Mouse (Mus musculus): ENCODE measurements around the gene Gfpt2. TPM values are rescaled to one million over a fixed set of nuclear protein-coding genes. Genes with fewer than 3 reads are reported as not detected.

Gene Gfpt2
- polyA plus RNA-seq, 1 experiment: not detected

DNA sequence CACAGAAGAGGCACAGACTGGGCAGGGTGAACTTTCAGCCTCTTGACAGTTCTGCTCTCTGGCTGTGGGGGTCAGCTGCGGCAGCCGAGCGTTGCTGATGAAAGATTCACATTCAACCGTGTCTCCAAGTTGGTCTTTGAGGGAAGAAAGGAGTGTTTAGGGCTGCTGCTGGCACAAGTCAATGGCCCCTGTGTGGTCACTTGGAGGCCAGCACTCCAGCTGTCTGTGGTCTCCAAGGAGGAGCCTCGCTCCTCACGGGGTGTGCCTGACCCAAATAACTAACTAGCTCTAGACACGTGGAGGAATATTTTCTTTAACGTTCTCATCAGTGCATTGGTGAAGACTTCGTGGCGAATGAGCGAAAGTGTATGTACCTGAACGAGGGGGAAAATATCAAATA, 38.0 kb downstream of the Gfpt2 start:
- H3K4me1 ChIP-seq (ENCODE audit: control insufficient read depth, insufficient read depth, low read length): peaks cover 4% of the 10 kb centered on the region; the same call in 1 of the 2 replicates
- TF ChIP-seq POLR2A (IDR thresholded peaks at IDR 0.05; ENCODE audit: borderline replicate concordance, low read depth, low read length) (no peak), CTCF (IDR thresholded peaks at IDR 0.05; ENCODE audit: low read depth, low read length) (no peak)
- no peak overlapping the region for H3K4me3 ChIP-seq (ENCODE audit: insufficient read depth, low read length)
- no peak overlapping the region for H3K27ac ChIP-seq (ENCODE audit: insufficient read depth, low read depth, low read length)

DNA sequence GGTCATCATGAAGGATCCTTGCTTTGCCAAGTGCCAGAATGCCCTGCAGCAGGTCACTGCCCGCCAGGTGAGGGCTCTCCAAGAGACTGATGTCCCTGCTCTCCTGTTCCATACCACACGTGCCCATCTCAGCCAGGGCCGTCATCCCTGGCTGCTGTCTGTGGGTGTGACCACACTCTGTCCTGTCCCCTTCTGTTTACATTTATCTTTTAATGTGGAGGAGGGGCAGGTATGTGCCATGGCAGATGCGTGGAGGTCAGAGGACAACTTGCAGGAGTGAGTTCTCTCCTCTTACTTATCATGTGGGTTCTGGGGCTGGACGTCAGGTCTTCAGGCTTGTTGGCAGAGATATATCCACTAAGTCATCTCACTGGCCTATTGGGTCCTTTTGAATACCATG, 39.0 kb downstream of the Gfpt2 start:
- Histone ChIP-seq H3K4me1 (ENCODE audit: control insufficient read depth, insufficient read depth, low read length) (peaks cover 4% of the 10 kb centered on the region; the same call in 1 of the 2 replicates), H3K27ac (ENCODE audit: insufficient read depth, low read depth, low read length) (no peak overlapping the region), H3K4me3 (ENCODE audit: insufficient read depth, low read length) (no peak overlapping the region)
- TF ChIP-seq POLR2A (IDR thresholded peaks at IDR 0.05; ENCODE audit: borderline replicate concordance, low read depth, low read length): no peak
- TF ChIP-seq CTCF (IDR thresholded peaks at IDR 0.05; ENCODE audit: low read depth, low read length): no peak

DNA sequence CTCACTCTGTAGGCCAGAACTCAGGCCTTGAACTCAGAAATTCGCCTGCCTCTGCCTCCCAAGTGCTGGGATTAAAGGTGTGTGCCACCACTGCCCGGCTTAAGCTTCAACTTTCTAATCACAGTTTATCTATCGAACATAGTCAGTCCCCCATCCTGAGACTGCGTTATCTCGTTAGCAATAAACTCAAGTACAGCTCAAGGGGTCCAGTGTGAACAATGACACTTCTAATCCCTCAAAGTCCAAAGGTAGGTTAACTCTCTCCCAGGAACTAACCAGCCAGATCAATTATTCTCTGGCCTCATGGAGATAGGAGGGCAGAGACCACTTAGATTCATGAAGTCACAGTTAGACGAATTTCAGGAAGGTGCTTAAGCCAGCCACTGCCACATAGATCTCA, 40.3 kb downstream of the Gfpt2 start:
- H3K27ac ChIP-seq (ENCODE audit: insufficient read depth, low read depth, low read length): no peak overlapping the region
- TF ChIP-seq POLR2A (IDR thresholded peaks at IDR 0.05; ENCODE audit: borderline replicate concordance, low read depth, low read length): no peak
- no peak for TF ChIP-seq CTCF (IDR thresholded peaks at IDR 0.05; ENCODE audit: low read depth, low read length)

DNA sequence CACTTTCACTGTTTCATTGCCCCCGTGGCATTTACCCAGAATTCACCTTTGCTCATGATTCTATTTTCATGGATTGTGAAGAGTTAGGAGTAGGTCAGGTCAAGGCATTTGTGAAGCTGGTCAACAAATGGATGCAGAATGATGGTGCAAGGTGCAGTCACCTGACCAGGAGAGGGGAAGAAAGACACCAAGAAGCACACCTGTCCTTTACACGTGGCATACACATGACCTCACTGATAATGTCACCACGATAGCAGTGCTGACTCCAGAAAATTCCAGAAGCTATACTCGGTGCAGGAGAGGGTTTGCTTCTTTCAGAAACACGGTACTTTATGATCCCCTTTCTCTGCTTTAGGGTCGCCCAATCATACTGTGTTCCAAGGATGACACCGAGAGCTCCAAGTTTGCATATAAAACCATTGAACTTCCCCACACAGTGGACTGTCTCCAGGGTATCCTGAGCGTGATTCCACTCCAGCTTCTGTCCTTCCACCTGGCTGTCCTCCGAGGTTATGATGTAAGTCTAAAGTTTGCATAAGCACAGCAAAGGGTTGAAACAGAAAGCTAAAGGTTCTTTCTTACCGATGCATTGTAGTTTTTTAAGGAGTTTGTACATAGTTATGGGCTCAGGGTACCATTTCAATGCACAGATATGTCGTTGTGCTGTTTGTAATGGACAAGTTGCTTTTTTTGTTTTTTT, 41.4 kb downstream of the Gfpt2 start:
- Histone ChIP-seq H3K4me1 (ENCODE audit: control insufficient read depth, insufficient read depth, low read length) (no peaks in the 10 kb centered on the region), H3K27ac (ENCODE audit: insufficient read depth, low read depth, low read length) (no peak overlapping the region), H3K4me3 (ENCODE audit: insufficient read depth, low read length) (no peak overlapping the region)
- TF ChIP-seq CTCF (IDR thresholded peaks at IDR 0.05; ENCODE audit: low read depth, low read length): no peak
- no peak for TF ChIP-seq POLR2A (IDR thresholded peaks at IDR 0.05; ENCODE audit: borderline replicate concordance, low read depth, low read length)

More for the DNA sequence above, 40.3 kb downstream of the Gfpt2 start:
- Histone ChIP-seq H3K4me1 (ENCODE audit: control insufficient read depth, insufficient read depth, low read length) (peaks cover 4% of the 10 kb centered on the region; the same call in 1 of the 2 replicates), H3K4me3 (ENCODE audit: insufficient read depth, low read length) (no peak overlapping the region)

DNA sequence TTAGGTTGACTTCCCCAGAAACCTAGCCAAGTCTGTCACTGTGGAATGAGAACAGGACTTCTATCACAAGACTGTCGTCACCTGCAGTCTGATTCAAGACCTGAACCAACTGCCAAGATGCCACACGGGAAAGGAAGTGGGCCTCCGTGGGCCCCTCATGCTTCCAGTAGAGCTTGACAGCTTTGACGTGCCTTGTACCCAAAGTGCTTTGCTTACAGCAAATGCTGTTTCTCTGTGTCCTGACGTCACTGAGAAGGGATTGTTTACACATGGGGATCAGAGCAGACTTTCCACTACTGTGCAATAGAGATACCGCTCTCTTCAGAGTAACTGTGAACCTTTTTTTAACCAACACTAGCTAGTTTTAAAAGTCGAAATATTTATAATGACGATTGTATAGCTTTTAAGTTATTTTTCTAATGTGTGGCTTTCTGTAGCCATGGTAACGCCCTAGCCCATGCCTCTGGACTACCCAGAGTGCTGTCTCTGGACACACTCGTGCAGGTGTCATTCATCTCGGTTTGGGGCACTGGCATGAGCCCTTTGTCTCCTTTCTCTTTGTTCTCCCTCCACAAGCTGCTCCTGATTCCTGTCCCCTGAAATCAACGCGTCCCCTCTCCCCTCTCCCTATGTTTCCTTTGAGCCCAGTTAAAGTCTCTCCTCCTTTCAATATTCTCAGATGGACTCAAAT, 43.9 kb downstream of the Gfpt2 start:
- H3K4me3 ChIP-seq (ENCODE audit: insufficient read depth, low read length): no peak overlapping the region
- peaks cover 2% of the 10 kb centered on the region; the same call in 1 of the 2 replicates for H3K4me1 ChIP-seq (ENCODE audit: control insufficient read depth, insufficient read depth, low read length)
- no peak overlapping the region for H3K27ac ChIP-seq (ENCODE audit: insufficient read depth, low read depth, low read length)
- TF ChIP-seq POLR2A (IDR thresholded peaks at IDR 0.05; ENCODE audit: borderline replicate concordance, low read depth, low read length) (no peak), CTCF (IDR thresholded peaks at IDR 0.05; ENCODE audit: low read depth, low read length) (no peak)

DNA sequence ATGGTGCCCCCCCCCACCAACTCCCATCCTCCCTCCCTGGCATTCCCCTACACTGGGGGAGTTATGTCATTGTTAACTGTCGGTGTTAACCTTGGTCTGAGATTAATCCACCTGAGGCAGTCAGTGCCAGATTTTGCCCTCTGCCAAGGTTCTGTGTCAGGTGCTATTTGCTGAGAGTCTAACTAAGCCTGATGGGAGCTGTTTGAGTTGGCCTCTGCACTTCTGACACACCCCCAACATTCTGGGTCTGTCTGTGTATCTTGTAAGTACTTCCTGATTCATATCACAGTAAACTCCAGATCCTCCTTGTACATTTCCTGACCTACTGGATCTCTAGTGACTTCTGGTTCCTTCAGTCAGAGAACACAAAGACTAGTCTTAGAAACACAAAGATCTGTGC, 46.7 kb downstream of the Gfpt2 start:
- Histone ChIP-seq H3K4me1 (ENCODE audit: control insufficient read depth, insufficient read depth, low read length) (peaks cover 6% of the 10 kb centered on the region), H3K27ac (ENCODE audit: insufficient read depth, low read depth, low read length) (no peak overlapping the region), H3K4me3 (ENCODE audit: insufficient read depth, low read length) (no peak overlapping the region)
- TF ChIP-seq CTCF (IDR thresholded peaks at IDR 0.05; ENCODE audit: low read depth, low read length): no peak
- no peak for TF ChIP-seq POLR2A (IDR thresholded peaks at IDR 0.05; ENCODE audit: borderline replicate concordance, low read depth, low read length)

DNA sequence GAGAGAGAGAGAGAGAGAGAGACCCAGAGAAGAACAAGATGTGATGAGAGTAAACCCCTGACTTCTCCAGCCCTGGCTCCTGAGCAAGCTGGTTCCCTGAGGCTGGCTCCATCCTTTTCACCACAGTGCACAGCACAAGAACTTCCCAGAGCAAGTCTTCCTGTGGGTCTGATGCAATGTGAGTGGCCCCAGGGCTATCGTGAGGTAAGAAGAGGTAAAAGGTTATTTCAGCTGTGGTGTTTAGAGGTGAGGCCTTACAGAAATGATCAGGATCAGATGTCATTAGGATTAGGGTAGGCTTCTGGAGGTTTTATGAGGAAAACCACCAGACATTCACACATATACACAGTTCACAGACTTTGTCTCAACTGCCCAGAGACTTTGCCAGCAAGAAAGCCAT, 47.9 kb downstream of the Gfpt2 start:
- Histone ChIP-seq H3K27ac (ENCODE audit: insufficient read depth, low read depth, low read length) (no peak overlapping the region), H3K4me1 (ENCODE audit: control insufficient read depth, insufficient read depth, low read length) (peaks cover 10% of the 10 kb centered on the region)

DNA sequence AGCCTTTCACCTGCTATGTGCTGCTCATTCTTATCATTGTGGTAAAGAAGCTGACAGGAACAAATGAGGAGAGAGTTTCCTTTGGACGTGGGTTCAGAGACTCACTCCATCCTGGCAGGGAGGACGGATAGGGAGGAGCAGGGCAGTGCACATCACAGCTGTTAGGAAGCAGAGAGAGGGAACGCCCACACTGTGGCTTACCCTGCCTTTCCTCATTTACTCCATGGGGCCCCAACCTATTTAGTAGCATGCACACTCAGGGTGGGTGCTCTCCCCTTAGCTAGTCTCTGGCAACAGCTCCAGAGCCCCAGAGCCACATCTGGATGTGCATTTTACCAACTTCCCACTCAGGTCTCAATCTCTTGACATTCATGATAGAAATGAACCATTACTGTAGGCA, 48.7 kb downstream of the Gfpt2 start:
- TF ChIP-seq CTCF (IDR thresholded peaks at IDR 0.05; ENCODE audit: low read depth, low read length) (no peak), POLR2A (IDR thresholded peaks at IDR 0.05; ENCODE audit: borderline replicate concordance, low read depth, low read length) (no peak)
- no peak overlapping the region for H3K27ac ChIP-seq (ENCODE audit: insufficient read depth, low read depth, low read length)
- H3K4me3 ChIP-seq (ENCODE audit: insufficient read depth, low read length): no peak overlapping the region
- H3K4me1 ChIP-seq (ENCODE audit: control insufficient read depth, insufficient read depth, low read length): peaks cover 10% of the 10 kb centered on the region

More for the DNA sequence above, 47.9 kb downstream of the Gfpt2 start:
- TF ChIP-seq CTCF (IDR thresholded peaks at IDR 0.05; ENCODE audit: low read depth, low read length) (no peak), POLR2A (IDR thresholded peaks at IDR 0.05; ENCODE audit: borderline replicate concordance, low read depth, low read length) (no peak)
- no peak overlapping the region for H3K4me3 ChIP-seq (ENCODE audit: insufficient read depth, low read length)

DNA sequence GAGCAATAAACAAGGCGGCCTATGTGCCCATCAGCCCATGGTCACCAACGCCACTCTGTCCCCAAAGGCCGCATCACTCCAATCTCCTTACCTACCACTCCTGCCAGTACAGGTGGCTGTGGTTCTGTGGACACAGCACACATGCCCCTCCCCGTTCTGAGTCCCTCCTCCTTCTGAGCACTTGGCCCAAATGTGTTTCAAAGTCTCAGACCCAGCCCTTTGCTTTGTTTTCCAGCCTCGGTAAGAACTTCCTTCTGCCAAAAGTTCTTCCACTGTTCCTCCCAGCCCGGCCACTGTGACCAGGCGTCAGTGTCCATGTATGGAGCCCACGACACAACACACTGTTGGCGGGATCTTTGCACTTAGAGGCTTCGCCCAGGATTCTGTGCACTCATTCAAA, 50.3 kb downstream of the Gfpt2 start:
- Histone ChIP-seq H3K4me3 (ENCODE audit: insufficient read depth, low read length) (no peak overlapping the region), H3K4me1 (ENCODE audit: control insufficient read depth, insufficient read depth, low read length) (peaks cover 13% of the 10 kb centered on the region), H3K27ac (ENCODE audit: insufficient read depth, low read depth, low read length) (no peak overlapping the region)
- TF ChIP-seq POLR2A (IDR thresholded peaks at IDR 0.05; ENCODE audit: borderline replicate concordance, low read depth, low read length) (no peak), CTCF (IDR thresholded peaks at IDR 0.05; ENCODE audit: low read depth, low read length) (no peak)

DNA sequence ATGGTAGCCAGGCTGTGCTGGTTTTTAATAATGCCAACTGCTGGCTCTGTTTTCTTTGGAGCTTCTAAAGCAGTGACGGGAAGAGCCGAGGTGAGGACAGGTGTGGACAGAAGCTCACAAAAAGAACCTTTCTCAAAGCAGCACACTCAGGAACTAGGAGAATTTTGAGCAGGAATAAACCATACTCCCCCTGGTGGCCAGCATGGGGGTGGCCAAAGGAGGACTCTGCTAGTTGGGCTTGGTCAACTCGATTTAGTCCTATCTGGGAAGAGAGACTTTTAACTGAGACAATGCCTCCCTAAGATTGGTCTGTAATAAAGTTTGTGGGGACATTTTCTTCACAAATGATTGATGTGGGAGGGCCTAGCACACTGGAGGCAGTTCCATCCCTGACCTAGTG, 51.0 kb downstream of the Gfpt2 start:
- no peak overlapping the region for H3K4me3 ChIP-seq (ENCODE audit: insufficient read depth, low read length)
- peaks cover 13% of the 10 kb centered on the region for H3K4me1 ChIP-seq (ENCODE audit: control insufficient read depth, insufficient read depth, low read length)
- TF ChIP-seq CTCF (IDR thresholded peaks at IDR 0.05; ENCODE audit: low read depth, low read length) (peak; percentile 89), POLR2A (IDR thresholded peaks at IDR 0.05; ENCODE audit: borderline replicate concordance, low read depth, low read length) (no peak)

More for the DNA sequence above, 51.0 kb downstream of the Gfpt2 start:
- H3K27ac ChIP-seq (ENCODE audit: insufficient read depth, low read depth, low read length): peak overlapping the region; percentile 18; the same call in 1 of the 2 replicates

Measured in bone marrow macrophage, adult 2 months (primary cell).